Mouse (Mus musculus) cerebellum, adult 2 months (tissue): ENCODE results near the gene Lrmda. TPM values are rescaled to one million over a fixed set of nuclear protein-coding genes. Genes with fewer than 3 reads are reported as not detected.

Experiments
- DNase-seq, 2 experiments: peaks; one replicate each; pipeline ENCODE4 v3.0.0; 2021
- H3K27ac ChIP-seq: fragments of 200-500 bp; 2 replicates; pipeline ENCODE4 v1.5.1; 2012; ENCODE audit warnings: low read length, control low read depth, inconsistent platforms; ENCODE audit not compliant: insufficient read depth
- H3K27me3 ChIP-seq: fragments of 200-500 bp; 2 replicates; pipeline ENCODE4 v1.6.1; 2012; ENCODE audit warnings: inconsistent platforms, mild to moderate bottlenecking, low read length, moderate library complexity; ENCODE audit not compliant: control insufficient read depth, insufficient read depth
- H3K4me1 ChIP-seq: fragments of 200-500 bp; 2 replicates; pipeline ENCODE4 v1.6.1; 2011; ENCODE audit warnings: low read length; ENCODE audit not compliant: control insufficient read depth, insufficient read depth
- H3K4me3 ChIP-seq: fragments of 200-500 bp; replicated peaks from 2 replicates; pipeline ENCODE3; 2011; ENCODE audit warnings: mild to moderate bottlenecking, low read depth, low read length, control low read depth; ENCODE audit not compliant: insufficient read depth
- CTCF ChIP-seq: fragments of 200-500 bp; IDR thresholded peaks from 2 replicates; pipeline ENCODE4 v1.5.1; 2011; ENCODE audit warnings: low read depth, mild to moderate bottlenecking, control low read depth, low read length, moderate library complexity, borderline replicate concordance; ENCODE audit not compliant: insufficient read depth
- POLR2A ChIP-seq: fragments of 200-500 bp; IDR thresholded peaks from 2 replicates; pipeline ENCODE4 v1.6.1; 2011; ENCODE audit warnings: low read length, control low read depth, borderline replicate concordance; ENCODE audit not compliant: insufficient read depth
- WGBS: fragments of 180-500 bp; shearing (Covaris S2); methylation state at CpG from one replicate; pipeline ENCODE4 v1.1.7; 2018; 5-methylcytosine and 5-hydroxymethylcytosine counted together
- polyA plus RNA-seq: library from polyadenylated mRNA; depleted of rRNA; stranded (reverse); fragments of >200 nt; gene quantifications from 2 replicates; pipeline ENCODE4 v1.2.3, GENCODE M21; 2012

The Lrmda gene
- polyA plus RNA-seq, 1 experiment = 0.65 TPM

DNA sequence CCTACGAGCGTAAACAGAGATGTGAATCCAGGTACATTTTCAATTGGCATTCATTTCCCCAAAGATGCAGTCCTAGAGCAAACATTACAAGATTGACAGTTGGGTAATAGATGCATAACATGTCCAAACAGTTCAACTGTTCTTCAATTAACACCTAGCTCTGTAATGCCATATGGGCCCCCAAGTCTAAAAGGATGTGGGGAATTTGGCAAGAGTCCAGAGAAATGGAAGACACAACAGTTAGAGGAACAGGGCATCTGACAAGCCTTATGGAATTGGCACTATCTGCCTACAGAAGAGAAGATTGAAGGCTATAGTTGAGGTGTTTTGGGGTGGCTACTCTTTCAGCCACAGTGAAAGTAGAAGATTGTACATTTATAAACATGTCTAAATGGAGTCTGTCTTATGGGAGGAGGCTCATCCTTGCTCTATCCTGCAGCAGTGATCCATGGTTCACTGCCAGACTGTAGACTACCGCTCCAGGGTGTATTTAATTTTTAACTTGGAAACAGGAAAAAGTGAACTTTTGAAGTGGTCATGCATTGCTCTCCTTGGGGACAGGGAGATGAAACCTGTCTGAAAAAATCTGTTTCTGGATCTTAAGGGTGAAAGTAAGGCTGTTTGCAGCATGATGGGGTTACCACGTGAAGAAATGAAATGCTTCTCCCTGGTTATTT lies 245.9 kb downstream of the Lrmda start:
- no peak for DNase-seq
- no peaks in the 10 kb centered on the region for H3K4me1 ChIP-seq
- TF ChIP-seq CTCF (no peak), POLR2A (no peak)
- H3K27ac ChIP-seq = no peak overlapping the region
- H3K4me3 ChIP-seq = no peak overlapping the region
- H3K27me3 ChIP-seq = no peaks in the 10 kb centered on the region
- WGBS = 88% methylated on average over 4 of the region's 4 CpGs

DNA sequence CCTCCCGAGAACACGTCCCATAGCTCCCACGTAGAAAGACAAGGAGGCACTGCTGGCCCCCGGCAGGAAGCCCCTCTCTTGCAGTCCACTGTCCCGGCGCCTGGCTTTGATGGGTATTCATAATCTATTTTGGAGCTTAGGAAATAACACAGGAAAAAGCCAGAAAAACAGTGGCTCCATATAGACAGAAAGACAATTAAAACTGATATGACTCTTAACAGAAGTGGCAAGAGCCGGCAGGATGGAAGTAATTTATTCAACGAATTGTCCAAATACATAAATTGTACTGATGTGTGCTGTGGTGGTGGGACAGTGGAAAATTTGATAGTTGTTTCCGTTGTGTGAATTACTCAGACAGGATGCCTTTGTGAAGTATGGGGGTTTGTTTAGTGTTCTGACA lies 250.3 kb downstream of the Lrmda start:
- Histone ChIP-seq H3K27me3 (no peaks in the 10 kb centered on the region), H3K27ac (no peak overlapping the region), H3K4me3 (no peak overlapping the region), H3K4me1 (no peaks in the 10 kb centered on the region)
- 49% methylated on average over 9 of the region's 9 CpGs for WGBS
- TF ChIP-seq CTCF = no peak
- no peak for DNase-seq

DNA sequence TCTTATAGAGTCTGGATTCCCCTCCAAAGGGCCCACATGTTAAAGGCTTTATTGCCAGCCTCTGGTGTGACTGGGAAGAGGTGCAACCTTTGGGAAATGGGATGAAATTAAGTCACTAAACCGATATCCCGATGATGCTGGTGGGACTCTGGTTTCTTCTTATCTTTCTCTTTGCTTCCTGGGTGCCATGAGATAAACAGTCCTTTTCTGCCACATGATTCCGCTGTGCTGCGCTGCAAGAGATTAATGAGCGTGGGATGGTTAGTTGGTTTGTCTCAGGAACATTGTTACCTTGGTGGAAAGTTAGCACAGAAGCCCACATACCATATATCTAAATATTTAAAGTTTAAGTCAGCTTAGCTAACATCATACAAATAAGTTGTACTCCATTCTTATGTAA lies 258.5 kb downstream of the Lrmda start:
- Histone ChIP-seq H3K4me3 (no peak overlapping the region), H3K27me3 (no peaks in the 10 kb centered on the region; the same call in 1 of the 2 replicates), H3K27ac (no peak overlapping the region), H3K4me1 (no peaks in the 10 kb centered on the region)
- no peak for DNase-seq
- TF ChIP-seq CTCF (no peak), POLR2A (no peak)
- WGBS = 95% methylated on average over 5 of the region's 5 CpGs

DNA sequence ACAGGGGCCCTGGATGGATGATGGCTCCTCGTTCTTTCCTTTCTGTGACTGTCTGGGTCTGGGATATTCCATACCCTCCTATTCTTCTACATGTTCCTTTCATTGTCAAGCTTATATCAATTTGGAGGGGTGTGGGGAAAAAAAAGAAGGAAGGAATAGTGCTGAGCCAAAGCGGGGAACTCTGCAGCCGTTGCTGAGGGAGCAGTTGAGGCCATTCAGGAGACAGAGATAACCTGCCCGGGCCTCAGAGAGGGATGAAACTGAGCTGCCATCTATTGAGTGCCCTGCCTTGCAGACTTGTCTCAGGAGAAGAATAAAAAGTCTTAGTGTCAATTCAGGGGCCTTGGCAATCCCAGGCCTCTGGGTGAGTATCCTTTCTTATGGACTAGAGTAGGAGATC lies 260.1 kb downstream of the Lrmda start:
- TF ChIP-seq POLR2A (no peak), CTCF (no peak)
- no peak overlapping the region for H3K27ac ChIP-seq
- 91% methylated on average over 4 of the region's 4 CpGs for WGBS
- H3K4me1 ChIP-seq = no peaks in the 10 kb centered on the region
- no peak overlapping the region for H3K4me3 ChIP-seq
- no peaks in the 10 kb centered on the region; the same call in 1 of the 2 replicates for H3K27me3 ChIP-seq
- DNase-seq = no peak

DNA sequence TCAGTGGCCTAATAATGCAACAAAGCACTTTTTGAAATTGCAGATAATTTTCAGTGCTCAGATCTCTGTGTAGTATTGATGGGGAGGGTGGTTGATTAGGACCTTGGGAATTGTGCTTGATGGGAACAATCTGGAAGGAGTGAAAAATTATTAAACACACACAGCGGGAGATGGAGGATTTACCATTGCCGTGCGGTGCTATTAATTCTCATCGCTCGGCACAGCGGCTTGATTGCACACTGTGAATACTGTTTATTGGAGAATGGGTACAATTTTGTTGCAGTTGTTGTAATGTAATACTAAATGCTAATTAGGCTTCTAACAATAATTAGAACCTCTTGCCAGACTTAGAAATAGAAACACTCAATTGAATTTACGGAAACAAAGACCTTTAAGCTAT lies 262.1 kb downstream of the Lrmda start:
- WGBS = 77% methylated on average over 7 of the region's 7 CpGs
- H3K27me3 ChIP-seq = no peaks in the 10 kb centered on the region; the same call in 1 of the 2 replicates
- H3K27ac ChIP-seq = no peak overlapping the region
- H3K4me1 ChIP-seq = no peaks in the 10 kb centered on the region
- no peak for TF ChIP-seq CTCF
- no peak for TF ChIP-seq POLR2A
- DNase-seq = no peak
- H3K4me3 ChIP-seq = no peak overlapping the region

DNA sequence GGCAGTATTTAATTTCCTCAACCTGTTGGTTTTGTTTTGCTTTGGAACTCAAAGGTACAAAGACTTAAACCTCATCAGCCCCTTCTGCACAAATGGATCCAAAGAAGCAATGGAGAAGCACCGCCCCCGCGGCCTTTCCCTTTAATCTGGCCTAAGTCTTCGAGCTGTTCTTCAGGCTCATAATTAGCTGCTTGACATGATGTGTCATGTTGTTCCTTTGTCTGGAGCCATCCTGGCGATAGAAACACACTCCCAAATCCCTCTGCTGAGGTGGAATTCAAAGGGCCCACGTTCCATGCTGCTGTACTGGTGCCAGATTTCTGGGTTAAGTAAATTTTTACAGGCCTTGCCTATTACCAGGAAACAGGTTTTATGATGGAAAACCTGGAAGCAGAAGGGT lies 263.3 kb downstream of the Lrmda start:
- 28% methylated on average over 6 of the region's 6 CpGs for WGBS
- H3K27ac ChIP-seq = no peak overlapping the region
- TF ChIP-seq CTCF (no peak), POLR2A (no peak)
- no peaks in the 10 kb centered on the region; the same call in 1 of the 2 replicates for H3K27me3 ChIP-seq
- H3K4me1 ChIP-seq = no peaks in the 10 kb centered on the region
- no peak for DNase-seq
- no peak overlapping the region for H3K4me3 ChIP-seq

DNA sequence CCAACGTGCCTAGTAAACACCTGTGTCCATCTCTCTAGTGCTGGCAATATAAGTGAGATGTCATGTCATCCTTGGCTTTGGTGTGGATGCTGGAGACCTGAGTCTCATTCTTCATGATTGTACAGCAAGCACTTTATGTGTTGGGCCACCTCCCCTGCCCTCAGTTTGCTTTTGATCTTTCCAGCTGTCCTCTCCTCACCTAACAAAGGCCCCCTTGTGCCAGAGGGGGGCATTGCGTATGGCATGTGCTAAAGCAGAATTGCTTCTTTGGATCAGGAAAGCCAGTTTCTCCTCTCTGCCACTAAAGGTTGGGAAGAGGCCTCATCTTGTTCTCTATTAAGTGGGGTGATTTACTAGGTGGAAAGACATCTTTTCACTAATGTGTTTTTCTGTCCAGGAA lies 264.2 kb downstream of the Lrmda start:
- no peaks in the 10 kb centered on the region for H3K4me1 ChIP-seq
- H3K27me3 ChIP-seq = no peaks in the 10 kb centered on the region; the same call in 1 of the 2 replicates
- H3K27ac ChIP-seq = no peak overlapping the region
- TF ChIP-seq POLR2A = no peak
- no peak for TF ChIP-seq CTCF
- H3K4me3 ChIP-seq = no peak overlapping the region
- DNase-seq = no peak
- 89% methylated on average over 2 of the region's 2 CpGs for WGBS

DNA sequence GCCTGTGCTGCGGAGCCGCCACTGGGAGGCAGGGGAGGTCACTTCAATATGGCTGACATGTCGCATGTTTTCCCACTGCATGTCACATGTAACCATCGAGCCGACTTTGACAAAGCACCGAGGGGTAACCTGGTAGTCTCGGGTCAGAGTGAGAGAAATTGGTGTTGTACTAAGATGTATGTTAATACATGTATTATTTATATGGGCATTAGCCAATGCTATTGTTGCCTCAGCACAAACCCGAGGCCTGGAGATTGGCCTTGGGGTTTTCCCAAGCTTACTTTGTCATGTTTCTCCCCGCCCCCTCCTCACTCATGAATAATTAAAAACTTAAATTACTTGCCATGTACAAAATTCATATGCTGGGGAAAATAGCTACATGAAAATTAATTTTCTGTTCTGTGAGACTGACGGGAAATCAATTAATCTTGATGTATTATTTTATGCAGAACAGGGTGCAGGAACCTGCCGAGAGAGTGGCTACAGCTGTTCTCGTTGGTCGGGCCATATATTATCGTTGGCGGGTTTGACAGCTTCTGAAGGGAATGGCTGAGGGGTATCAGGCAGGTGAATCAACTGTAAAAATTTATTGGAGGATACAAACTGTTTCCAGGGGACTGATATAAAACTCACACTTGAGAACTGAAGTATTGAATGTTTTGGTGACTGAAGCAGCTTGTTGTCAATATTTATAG lies 265.5 kb downstream of the Lrmda start:
- WGBS = 83% methylated on average over 15 of the region's 15 CpGs
- no peaks in the 10 kb centered on the region; the same call in 1 of the 2 replicates for H3K27me3 ChIP-seq
- TF ChIP-seq CTCF (no peak), POLR2A (no peak)
- H3K4me1 ChIP-seq = no peaks in the 10 kb centered on the region
- H3K27ac ChIP-seq = no peak overlapping the region
- DNase-seq = no peak
- H3K4me3 ChIP-seq = no peak overlapping the region
